Mouse (Mus musculus): Measurements from ENCODE around the gene Fam234a.

DNA sequence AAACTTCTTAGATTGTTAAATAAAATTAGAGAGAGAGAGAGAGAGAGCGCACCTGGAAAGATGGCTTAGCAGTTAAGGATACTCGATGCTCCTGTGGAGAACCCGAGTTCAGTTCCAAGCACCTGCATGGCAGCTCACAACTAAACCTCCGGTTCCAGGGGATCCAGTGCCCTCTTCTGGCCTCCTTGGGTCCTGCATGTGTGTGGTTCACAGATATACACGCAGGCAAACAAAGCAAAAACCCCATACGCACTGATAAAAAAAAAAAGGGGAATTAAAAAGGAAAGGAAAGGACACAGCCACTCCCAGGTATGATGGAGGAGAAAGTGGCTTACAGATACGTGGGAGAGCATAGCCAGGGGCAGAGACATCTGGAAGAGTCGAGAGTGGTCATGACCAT is 11.2 kb downstream of the Fam234a start:
- TF ChIP-seq POLR2A (IDR thresholded peaks at IDR 0.05; ENCODE audit: control insufficient read depth, extremely low read depth, insufficient read depth, low read length, poor library complexity): no peak
- no peak for TF ChIP-seq CTCF (IDR thresholded peaks at IDR 0.05; ENCODE audit: borderline replicate concordance, control insufficient read depth, extremely low read depth, insufficient read depth, low read length, poor library complexity)
